Mouse (Mus musculus) inflammation-experienced regulatory T-cells, adult 16 weeks (primary cell): Measurements from ENCODE around the gene Oas2. TPM values are rescaled to one million over a fixed set of nuclear protein-coding genes. Genes with fewer than 3 reads are reported as not detected.

Experiments used
- polyA plus RNA-seq: library from polyadenylated mRNA; unstranded; fragments of 100-300 nt; shearing (Covaris generic); gene quantifications from one replicate; pipeline ENCODE4 v1.2.1, GENCODE M21; 2017

Gene Oas2
- 1.2 TPM for polyA plus RNA-seq

GRCm38 (mm10) chr5:120749688-120750087 lies at the start of gene Oas2:
Gene Oas2 (minus strand): TSS chr5:120749853.

GRCm38 (mm10) chr5:120795480-120796034 lies 45.9 kb upstream of the Oas2 start, which contains the start of gene Oas1e:
Gene Oas1e (minus strand): TSS chr5:120795530.

GRCm38 (mm10) chr5:120777478-120777877 lies 27.8 kb upstream of the Oas2 start, which contains the start of gene Oas3:
Gene Oas3 (minus strand): TSS chr5:120777661.

GRCm38 (mm10) chr5:120711827-120712226 lies 37.8 kb downstream of the Oas2 start, which contains the start of gene Dtx1:
Gene Dtx1 (minus strand): TSS chr5:120711927.

Other genes starting within 250 kb of the Oas2 start
- 6.5 TPM for gene Plbd2, start 246.2 kb downstream of the Oas2 start, polyA plus RNA-seq
- 19.1 TPM for gene Slc8b1, start 238.7 kb downstream of the Oas2 start, polyA plus RNA-seq
- 29.6 TPM for gene Tpcn1, start 161.2 kb downstream of the Oas2 start, polyA plus RNA-seq
- 1.2 TPM for gene Iqcd, start 160.8 kb downstream of the Oas2 start, polyA plus RNA-seq
- 8.8 TPM for gene Rita1, start 137.3 kb downstream of the Oas2 start, polyA plus RNA-seq
- gene Ddx54, start 137.1 kb downstream of the Oas2 start, polyA plus RNA-seq = 97.1 TPM
- not detected for gene Cfap73, start 115.6 kb downstream of the Oas2 start, polyA plus RNA-seq
- gene Rasal1, start 101.0 kb downstream of the Oas2 start, polyA plus RNA-seq = 14.6 TPM
- 35.3 TPM for gene Dtx1, start 37.9 kb downstream of the Oas2 start, polyA plus RNA-seq
- gene Oas3, start 27.8 kb upstream of the Oas2 start, polyA plus RNA-seq = 14.1 TPM
- gene Oas1e, start 45.7 kb upstream of the Oas2 start, polyA plus RNA-seq = not detected
- gene Oas1c, start 62.7 kb upstream of the Oas2 start, polyA plus RNA-seq = 13.0 TPM
- not detected for gene Oas1f, start 97.5 kb upstream of the Oas2 start, polyA plus RNA-seq
- gene Oas1h, start 111.6 kb upstream of the Oas2 start, polyA plus RNA-seq = not detected
- gene Oas1g, start 137.8 kb upstream of the Oas2 start, polyA plus RNA-seq = 1.1 TPM
- 58.4 TPM for gene Oas1a, start 157.7 kb upstream of the Oas2 start, polyA plus RNA-seq
- not detected for gene Oas1d, start 164.7 kb upstream of the Oas2 start, polyA plus RNA-seq